Mouse (Mus musculus) c-Kit-positive CD71-negative TER-119-negative erythroid progenitor cells, embryonic 14.5 days (primary cell): ENCODE results near the gene Hjurp.

Source experiments
- DNase-seq: peaks from one replicate; pipeline ENCODE4 v3.0.0-alpha.2; 2013; ENCODE audit warnings: low read depth

Gene Hjurp

DNA sequence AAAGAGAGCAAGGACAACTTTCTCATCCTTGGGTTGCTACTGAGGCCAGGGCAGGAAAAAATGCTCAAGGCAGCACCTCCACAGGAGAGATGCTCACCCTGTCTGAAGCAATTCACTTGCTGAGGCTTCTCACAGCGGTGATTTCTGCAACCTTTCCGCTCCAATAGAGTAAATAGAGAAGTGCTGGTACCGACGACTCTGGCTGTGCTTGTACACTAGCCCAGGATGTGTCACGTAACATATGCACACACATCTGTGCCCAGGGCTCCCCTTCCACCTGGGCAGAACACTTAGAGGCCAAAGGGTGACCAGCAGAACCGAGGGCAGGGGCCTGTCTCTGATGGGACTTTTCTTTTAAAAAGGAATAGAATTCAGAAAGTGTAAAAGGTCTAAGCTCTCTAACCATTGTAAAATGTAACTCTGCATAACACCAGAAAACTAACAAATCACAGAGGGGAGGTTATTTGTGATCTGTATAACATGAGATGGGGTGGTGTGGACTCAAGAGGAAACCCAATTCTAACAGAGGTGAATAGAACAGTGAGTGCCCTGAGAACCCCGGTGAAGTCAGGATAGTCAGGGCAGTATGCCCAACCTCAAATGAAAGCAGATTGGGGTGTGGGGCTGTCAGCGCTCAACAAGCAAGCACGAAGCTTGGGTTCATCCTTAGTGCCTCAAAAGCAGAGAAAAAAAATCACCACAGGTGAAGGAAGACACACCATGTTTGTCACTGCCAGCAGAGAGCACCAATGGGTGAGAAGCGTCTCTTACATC lies 16.6 kb downstream of the Hjurp start:
- DNase-seq = no peak

DNA sequence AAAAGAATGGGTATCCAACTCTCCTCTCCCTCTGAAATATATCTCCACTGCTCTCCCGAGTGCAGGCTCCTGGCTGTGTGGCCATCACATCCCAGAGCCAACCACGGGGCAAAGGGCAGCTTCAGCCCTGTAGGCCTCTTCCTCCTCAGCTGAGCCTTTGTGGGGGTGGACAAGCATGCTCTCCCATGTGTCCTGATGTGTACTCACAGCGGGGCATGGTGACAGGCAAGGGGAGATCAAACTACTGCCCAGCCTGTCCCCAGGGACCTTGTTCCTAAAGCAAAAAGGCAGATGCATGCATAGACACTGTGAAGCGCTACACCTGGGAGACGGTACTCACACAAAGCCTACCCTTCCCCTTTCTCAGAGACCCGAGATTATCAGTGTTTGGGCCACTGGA lies 17.3 kb downstream of the Hjurp start:
- no peak for DNase-seq

DNA sequence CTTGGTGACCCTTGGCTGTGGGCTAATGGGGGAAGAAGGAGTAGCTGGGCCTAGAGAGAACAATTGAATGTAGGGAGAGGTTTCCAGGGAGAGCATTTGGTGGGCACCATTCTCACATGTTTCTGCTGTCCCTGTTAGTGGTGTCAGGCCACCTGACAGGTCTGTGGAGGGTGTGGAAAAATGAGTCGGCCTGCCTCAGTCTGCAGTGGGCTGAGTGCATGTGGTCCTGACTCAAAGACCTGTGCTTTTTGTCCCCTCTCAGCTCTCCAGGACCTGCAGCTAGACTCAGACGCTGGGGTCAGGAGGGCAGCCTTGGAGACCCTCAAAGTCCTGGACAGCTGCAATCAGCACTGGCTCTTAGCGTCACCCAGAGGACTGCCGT lies 17.8 kb downstream of the Hjurp start:
- no peak for DNase-seq

- DNase-seq = no peak
Observed at GRCm38 (mm10) chr1:88258881-88259642, 18.4 kb downstream of the Hjurp start.

DNA sequence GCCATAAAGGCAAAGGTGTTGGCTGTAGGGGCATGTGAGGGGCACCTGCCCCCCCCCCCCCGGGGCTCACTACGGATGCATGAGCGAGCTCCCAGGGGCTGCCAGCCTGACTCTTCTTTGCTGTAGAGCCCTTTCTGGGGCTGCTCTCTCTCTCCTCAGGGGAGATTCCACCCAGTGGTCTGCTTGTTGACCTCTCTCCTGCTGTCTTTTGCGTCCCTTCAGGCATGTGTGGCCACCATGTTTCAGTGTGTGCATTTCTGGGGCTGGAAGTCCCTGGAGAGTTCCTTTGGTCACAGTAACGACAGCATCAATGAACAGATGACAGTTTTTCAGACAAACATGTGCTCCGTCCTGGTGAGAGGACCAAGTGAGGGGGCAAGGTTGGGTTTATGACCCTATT lies 19.1 kb downstream of the Hjurp start:
- no peak for DNase-seq

GRCm38 (mm10) chr1:88257681-88258080 lies 19.8 kb downstream of the Hjurp start:
- no peak for DNase-seq

GRCm38 (mm10) chr1:88256886-88257663 lies 20.4 kb downstream of the Hjurp start:
- no peak for DNase-seq

- no peak for DNase-seq
Observed at GRCm38 (mm10) chr1:88255989-88256754, 21.3 kb downstream of the Hjurp start.

DNA sequence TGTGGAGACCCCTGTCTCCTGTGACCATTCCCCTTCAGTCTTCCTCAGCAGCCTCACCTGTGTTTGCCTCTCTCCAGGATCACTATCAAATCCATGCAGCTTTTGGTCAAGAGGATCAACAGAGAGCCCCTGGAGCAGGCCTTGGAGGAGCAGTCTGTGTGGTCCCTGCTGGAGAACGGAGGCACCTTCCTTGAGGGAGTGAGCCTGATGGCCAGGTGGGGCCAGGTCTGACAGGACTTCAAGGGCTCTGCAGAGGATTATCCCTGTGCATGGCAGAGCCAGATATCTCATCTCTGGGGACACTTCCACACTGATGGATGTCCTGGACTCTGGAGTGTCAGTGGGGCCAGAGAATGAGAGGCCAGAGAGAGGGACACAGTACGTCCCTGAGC lies 22.0 kb downstream of the Hjurp start:
- DNase-seq = no peak

DNA sequence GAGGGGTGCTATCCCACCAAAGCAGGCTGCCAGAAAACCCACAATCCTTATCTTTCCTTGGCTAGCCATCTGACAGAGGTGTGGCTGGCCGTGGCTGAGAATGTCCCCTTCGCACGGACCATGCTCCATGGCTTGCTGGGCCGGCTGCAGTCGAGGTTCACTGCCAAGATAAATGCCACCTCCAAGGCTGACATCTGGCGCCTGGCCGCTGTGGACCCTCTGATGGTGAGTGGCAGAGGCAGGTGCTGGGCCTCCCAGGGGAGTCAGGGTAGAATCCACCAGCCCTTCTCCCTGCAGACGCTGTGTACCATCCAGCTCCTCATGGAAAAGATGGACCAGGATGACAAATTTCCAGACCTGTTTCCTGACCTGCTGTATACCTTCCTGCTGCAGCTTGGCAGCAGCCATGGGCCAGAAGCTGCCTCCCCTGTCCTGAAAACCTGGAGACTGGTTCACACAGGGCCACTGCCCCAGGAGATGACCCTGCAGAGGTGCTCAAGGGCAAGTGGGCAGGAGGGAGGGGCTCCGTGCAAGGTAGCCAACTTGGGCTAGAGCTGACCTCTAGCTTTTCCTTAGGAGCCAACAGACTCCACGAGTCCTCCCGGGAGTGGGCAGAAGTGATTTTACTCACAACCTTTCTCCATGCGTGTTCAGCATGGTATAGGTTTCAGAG lies 22.5 kb downstream of the Hjurp start:
- no peak for DNase-seq

GRCm38 (mm10) chr1:88253540-88253939 lies 23.9 kb downstream of the Hjurp start:
- DNase-seq = no peak

- no peak for DNase-seq
Observed at GRCm38 (mm10) chr1:88253106-88253505, 24.3 kb downstream of the Hjurp start.

DNA sequence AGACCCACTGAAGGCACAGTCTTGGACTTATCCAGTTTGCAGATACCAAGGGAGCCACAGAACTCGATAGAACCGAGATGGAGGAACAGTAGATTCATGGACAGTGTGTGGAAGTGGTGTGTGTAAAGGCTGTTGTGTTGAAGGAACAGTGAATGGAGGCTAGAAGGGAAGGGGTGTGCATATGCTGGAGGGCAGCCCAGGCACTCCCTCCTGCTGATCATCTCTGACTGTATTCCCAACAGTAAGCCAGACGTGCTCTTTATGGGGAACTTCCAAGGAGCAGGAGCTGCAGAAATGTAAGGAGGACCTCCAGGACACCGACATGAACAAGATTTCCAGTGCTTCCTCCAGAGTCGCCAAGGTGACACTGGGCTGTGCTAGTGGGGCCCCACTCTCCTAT lies 27.4 kb downstream of the Hjurp start:
- no peak for DNase-seq

- no peak for DNase-seq
Observed at GRCm38 (mm10) chr1:88249596-88249995, 27.8 kb downstream of the Hjurp start.

DNA sequence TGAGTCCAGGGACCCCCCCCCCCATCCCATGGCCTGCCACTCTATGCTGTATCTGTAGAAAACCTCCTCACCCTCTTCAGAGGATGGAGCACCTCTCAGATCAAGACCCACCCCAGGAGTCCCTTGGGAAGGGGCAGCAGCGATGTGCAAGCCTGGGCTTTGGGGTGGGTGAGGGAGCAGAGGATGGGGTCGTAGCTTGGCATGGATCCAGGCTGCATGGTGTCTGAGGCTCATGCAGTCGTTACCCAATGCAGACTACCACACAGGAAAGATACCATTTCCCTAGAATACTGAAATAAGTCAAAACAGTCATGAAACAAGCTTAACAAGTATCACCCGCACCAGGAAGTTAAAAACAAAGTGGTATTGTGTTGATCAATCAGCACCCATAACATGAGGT lies 28.8 kb downstream of the Hjurp start:
- DNase-seq = no peak

DNA sequence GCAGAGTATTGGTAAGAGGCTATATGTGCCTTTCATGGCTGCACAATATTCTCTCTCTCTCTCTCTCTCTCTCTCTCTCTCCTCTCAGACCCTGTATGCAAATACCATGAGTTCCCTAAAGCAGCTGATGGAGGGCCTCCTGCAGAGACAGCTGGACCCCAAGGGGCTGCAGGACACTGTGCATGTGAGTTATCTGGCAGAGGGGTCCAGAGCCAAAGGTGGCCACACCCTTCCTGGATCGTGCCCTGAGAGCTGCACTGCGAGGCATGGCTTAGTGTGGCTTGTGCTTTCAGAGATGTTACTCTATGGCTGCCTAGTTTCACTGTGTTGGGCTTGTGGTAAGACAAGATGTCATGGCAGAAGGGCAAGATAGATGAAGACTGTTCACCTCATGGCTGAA lies 29.8 kb downstream of the Hjurp start:
- DNase-seq = no peak

DNA sequence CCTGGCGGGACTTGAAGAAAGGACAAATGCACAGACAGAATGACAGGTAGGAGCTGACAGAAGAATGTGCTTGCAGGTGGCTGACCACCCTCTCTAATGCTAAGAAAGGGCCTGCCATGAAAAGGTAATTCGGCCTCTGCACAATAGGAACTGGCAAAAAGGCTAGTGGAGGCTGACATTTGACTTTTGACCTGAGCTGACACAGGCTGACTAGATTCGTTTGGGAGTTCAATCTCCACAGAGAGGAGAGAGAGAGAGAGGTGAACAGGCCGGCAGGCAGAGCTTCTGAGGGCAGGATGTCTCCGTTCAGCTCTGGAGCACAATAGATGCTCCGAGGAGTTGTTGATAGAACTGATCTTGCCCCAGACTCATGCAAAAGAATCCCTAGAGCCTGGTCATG lies 31.0 kb downstream of the Hjurp start:
- no peak for DNase-seq

DNA sequence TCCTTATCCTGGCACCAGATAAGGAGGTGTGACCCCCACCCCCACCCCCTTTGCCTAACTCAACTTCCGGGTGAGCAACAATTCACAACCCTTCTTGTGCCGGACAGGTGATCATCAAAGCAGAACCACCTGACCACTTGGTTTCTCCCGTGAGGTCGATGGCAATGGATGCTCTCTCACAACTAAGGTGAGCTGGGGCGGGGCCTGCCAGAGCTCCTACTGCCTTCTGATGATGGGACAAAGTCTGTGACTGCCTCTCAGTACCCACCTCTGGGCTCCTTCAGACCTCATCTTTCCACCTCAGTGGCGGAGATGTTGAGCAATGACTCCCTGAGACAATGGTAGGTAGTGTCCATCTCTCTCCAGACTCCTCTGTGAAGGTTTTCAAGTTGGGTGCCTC lies 31.6 kb downstream of the Hjurp start:
- no peak for DNase-seq

- DNase-seq = no peak
Observed at GRCm38 (mm10) chr1:88243861-88244260, 33.6 kb downstream of the Hjurp start.

DNA sequence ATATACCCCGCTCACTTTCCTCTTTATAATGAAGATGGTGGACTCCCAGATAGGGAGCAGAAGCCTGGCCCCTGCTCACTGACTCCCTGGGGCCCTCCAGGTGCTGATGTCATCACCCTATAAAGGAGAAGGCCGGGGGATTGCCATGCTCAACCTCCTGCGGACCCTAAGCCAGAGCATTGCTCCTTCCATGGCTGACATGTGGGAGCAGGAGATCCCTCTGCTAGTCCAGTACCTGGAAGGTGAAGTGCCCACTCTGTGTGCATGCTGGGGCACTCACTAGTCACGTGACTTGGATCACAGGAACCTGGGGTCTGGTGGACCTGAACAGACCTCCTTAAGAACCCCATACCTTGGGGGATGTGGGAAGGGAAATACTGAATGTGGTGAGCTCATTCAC lies 36.9 kb downstream of the Hjurp start:
- DNase-seq = no peak

DNA sequence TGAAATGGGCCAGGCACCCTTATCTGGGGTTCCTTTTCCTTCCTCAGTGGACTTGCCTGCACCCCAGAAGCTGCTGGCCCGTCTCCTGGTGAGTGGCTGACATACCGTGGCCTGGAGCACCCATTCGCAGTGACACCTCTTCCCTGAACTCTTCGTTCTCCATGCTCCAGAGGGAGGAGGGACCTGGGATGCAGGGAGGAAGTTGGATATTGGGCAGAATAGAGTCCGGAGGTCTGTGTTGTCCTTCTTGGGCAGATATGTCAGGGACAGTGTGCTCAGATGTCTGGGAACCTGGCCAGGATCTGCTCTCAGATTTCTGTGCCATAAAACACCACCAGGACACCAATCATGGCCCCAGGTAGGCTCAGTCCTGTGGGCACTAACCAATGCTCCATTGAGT lies 37.4 kb downstream of the Hjurp start:
- DNase-seq = no peak

DNA sequence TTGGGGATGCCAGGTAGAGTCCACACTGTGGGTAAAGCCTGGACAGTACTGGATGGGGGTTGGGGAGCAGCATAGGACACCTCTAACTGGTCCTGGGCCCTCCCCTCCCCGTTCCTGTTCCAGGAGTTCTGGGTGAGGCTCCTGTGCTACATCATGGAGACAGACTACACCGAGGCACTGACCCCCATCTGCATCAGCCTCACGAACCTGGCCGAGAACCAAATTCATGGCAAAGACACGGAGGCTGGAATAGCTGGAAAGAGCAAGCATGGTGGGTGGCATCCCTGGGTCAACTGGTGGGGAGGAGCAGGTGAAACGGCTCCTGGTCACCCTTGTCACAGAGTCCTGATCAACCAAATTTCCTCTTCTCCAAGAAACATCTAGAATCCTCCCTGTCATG lies 38.7 kb downstream of the Hjurp start:
- no peak for DNase-seq
